Mouse (Mus musculus) mesoderm, embryonic 11.5 days (tissue): ENCODE measurements around the gene Pear1.

Experiments
- DNase-seq: peaks from one replicate; pipeline ENCODE4 v3.0.0-alpha.2; 2012; ENCODE audit warnings: low read depth, low spot score

The Pear1 gene

DNA sequence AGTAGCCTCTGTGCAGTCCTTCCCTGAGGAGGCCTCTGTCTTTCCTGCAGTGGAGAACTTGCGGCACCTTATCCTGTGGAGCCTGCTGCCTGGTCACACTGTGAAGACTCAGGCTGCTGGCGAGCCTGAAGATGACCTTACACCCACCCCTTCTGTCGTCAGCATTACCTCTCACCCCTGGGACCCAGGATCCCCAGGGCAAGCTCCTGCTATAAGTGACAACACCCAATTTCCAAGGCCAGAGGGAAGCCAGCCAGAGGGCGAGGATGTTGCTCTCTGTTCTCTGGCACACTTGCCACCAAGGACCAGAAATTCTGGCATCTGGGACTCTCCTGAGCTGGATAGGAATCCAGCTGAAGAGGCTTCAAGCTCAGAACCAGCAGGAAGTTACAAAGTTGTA is 91.0 kb downstream of the Pear1 start:
- DNase-seq = no peak

DNA sequence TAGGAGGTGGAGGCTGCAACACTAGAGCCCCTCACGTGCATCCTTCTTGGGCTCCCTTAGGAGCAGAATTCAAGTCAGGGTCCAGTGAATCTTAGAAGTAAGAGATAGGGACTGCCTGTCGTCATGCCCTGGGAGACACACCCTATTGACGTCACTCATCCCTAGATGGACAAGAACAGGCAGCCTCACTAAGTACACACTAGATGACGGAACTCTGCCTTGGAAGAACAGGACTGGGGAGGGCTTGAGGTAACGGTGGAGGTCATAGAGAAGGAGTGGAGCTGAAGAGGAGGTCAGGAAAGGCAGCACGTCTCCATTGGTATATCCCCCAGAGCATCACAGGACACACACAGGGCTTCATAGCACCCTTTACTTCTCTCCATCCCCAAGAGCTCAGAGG is 95.4 kb downstream of the Pear1 start:
- no peak for DNase-seq

DNA sequence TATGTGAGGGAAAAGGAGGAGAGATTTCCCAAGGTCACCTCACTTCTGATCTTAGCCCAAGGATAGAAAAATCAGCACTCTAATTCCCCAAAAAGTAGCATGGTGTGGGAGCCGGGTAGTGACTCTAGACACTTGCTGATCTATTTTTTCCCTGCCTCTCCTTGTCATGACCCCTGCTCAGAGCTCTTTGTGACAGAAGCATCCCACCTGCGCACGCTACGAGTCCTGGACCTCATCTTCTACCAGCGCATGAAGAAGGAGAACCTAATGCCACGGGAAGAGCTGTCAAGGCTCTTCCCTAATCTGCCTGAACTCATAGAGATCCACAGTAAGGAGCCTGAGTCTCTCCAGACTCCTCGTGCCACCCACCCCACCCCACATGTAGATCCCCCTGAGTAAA is 97.9 kb downstream of the Pear1 start:
- no peak for DNase-seq

GRCm38 (mm10) chr3:87725396-87726160 is 98.5 kb downstream of the Pear1 start:
- no peak for DNase-seq

GRCm38 (mm10) chr3:87724556-87724955 is 99.5 kb downstream of the Pear1 start:
- DNase-seq = peak; percentile 18

DNA sequence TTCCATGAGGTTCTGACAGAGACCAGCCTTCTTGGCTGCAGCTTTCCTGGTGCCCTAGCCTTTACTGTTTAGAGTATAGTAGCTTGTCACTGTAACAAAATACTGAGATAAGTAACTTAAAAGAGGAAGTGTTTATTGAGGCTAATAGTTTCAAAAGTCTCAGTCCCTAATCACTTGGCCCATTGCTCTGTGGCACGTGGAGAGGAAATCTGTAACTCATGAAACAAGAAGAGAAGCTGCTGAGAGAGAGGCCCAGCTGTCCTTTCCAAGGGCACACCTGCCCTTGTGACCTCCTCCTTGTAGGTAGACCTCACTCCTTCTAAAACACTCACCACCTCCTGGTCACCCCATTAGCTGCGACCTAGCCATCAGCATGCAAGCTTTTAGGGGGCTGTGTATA is 105.6 kb downstream of the Pear1 start:
- DNase-seq = no peak
